Mouse (Mus musculus) limb, embryonic 14.5 days (tissue): ENCODE measurements around the gene Smc6. TPM values are rescaled to one million over a fixed set of nuclear protein-coding genes. Genes with fewer than 3 reads are reported as not detected.

Experiments
- ATAC-seq: fragments of 200-750 bp; cut with Nextera tagmentation; 2 replicates; pipeline ENCODE4 v1.8.0; 2017; ENCODE audit warnings: low read depth, moderate number of reproducible peaks, moderate TSS enrichment; ENCODE audit not compliant: low FRiP score
- DNase-seq: peaks from one replicate; pipeline ENCODE4 v3.0.0-alpha.2; 2015; ENCODE audit warnings: low spot score
- H3K27ac ChIP-seq: fragments of 300-500 bp; sonication (generic); replicated peaks from 2 replicates; pipeline ENCODE4 v1.5.1; 2014; ENCODE audit warnings: low read depth, mild to moderate bottlenecking, low read length, moderate library complexity, mixed read lengths
- H3K27me3 ChIP-seq: fragments of 300-500 bp; sonication (generic); 2 replicates; pipeline ENCODE4 v1.6.1; 2014; ENCODE audit warnings: low read length, mixed read lengths; ENCODE audit not compliant: control insufficient read depth, insufficient read depth
- H3K36me3 ChIP-seq: fragments of 300-500 bp; sonication (generic); 2 replicates; pipeline ENCODE4 v1.6.1; 2014; ENCODE audit warnings: mild to moderate bottlenecking, low read length, moderate library complexity, mixed read lengths; ENCODE audit not compliant: control insufficient read depth, insufficient read depth
- H3K4me1 ChIP-seq: fragments of 300-500 bp; sonication (generic); 2 replicates; pipeline ENCODE4 v1.6.1; 2014; ENCODE audit warnings: antibody characterized with exemption, low read length, mixed read lengths; ENCODE audit not compliant: control insufficient read depth, insufficient read depth
- H3K4me2 ChIP-seq: fragments of 300-500 bp; sonication (generic); replicated peaks from 2 replicates; pipeline ENCODE4 v1.6.1; 2014; ENCODE audit warnings: low read depth, mild to moderate bottlenecking, low read length, moderate library complexity; ENCODE audit not compliant: severe bottlenecking
- H3K4me3 ChIP-seq: fragments of 300-500 bp; sonication (generic); replicated peaks from 2 replicates; pipeline ENCODE4 v1.5.1; 2014; ENCODE audit warnings: low read length
- H3K9ac ChIP-seq: fragments of 300-500 bp; sonication (generic); 2 replicates; pipeline ENCODE4 v1.6.1; 2014; ENCODE audit warnings: mild to moderate bottlenecking, low read depth, low read length, moderate library complexity; ENCODE audit not compliant: severe bottlenecking
- H3K9me3 ChIP-seq: fragments of 300-500 bp; sonication (generic); 2 replicates; pipeline ENCODE4 v1.6.1; 2016; ENCODE audit warnings: low read length; ENCODE audit not compliant: control insufficient read depth
- POLR2A ChIP-seq: fragments of 200-500 bp; IDR thresholded peaks from 2 replicates; pipeline ENCODE4 v1.8.0; 2012; ENCODE audit warnings: inconsistent platforms, mild to moderate bottlenecking, moderate library complexity, borderline replicate concordance; ENCODE audit not compliant: insufficient read depth, insufficient read length; ENCODE audit errors: extremely low read depth
- WGBS: fragments of 180-500 bp; shearing (Covaris S2); extraction: QIAGEN DNeasy Blood & Tissue Kit; methylation state at CpG from one replicate; pipeline ENCODE4 v1.1.7; 2014; 5-methylcytosine and 5-hydroxymethylcytosine counted together
- polyA plus RNA-seq, 2 experiments: library from polyadenylated mRNA; depleted of rRNA in 1 of 2; stranded (reverse) in 1 of 2; unstranded in 1 of 2; fragments of >200 nt; fragmentation: Nextera tagmentation in 1 of 2; extraction: Ambion mirVana in 1 of 2; gene quantifications; 2 replicates each; pipeline versions ENCODE4 v1.2.1 to v1.2.3; 2012 to 2014

Gene Smc6
- polyA plus RNA-seq, 2 experiments = 71.8 to 126 TPM

DNA sequence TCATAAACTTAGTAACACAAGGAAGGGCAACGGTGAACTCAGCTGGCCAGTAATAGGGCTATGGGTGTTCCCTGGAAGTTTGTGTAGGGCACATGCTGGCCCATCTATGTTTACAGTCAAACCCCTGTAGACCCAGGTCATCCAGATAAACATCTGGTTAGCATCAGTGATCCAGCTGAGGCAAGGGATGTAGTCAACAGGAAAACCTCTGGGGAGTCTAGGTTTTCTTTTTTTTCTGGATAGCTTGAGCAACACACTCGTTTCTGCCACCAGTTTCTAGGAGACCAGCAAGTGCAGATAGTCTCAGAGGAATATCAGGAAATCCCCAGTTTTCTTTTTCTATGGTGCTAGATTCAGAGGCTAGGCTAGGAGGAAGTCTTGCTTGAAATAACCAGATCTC, 80.3 kb downstream of the Smc6 start:
- Histone ChIP-seq H3K36me3 (no peaks in the 10 kb centered on the region), H3K9ac (no peak overlapping the region), H3K4me1 (no peaks in the 10 kb centered on the region), H3K9me3 (no peaks in the 10 kb centered on the region), H3K4me2 (no peak overlapping the region), H3K27me3 (no peaks in the 10 kb centered on the region), H3K4me3 (no peak overlapping the region), H3K27ac (no peak overlapping the region)
- WGBS = 24% methylated on average over 2 of the region's 2 CpGs
- ATAC-seq = no peak
- no peak for DNase-seq
- no peak for TF ChIP-seq POLR2A

DNA sequence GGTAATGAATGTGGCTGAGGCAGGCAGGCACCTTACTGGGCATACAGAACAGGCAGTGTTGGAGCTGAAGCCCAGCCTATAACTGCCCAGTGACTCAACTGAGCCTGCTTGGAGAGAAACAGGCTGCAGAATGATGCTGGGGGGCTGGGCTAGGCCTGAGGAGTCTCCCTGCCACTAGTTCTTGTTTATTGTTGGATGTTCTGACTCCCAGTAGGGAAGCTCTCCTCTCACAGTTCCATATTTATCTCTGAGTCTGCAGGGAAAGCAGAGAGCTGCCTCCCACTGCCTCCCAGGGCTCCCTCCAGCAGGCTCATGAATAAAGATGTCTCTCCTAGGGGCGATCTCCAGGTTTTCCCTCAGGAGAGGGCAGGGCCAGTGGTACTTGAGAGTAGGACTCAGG, 82.7 kb downstream of the Smc6 start:
- H3K27ac ChIP-seq = no peak overlapping the region
- DNase-seq (no peak), ATAC-seq (no peak)
- no peak for TF ChIP-seq POLR2A
- H3K4me3 ChIP-seq = no peak overlapping the region
- 33% methylated on average over 1 of the region's 1 CpGs for WGBS
- H3K4me1 ChIP-seq = no peaks in the 10 kb centered on the region
- H3K36me3 ChIP-seq = no peaks in the 10 kb centered on the region
- no peaks in the 10 kb centered on the region for H3K27me3 ChIP-seq
- no peak overlapping the region for H3K4me2 ChIP-seq
- H3K9ac ChIP-seq = no peak overlapping the region
- no peaks in the 10 kb centered on the region for H3K9me3 ChIP-seq

DNA sequence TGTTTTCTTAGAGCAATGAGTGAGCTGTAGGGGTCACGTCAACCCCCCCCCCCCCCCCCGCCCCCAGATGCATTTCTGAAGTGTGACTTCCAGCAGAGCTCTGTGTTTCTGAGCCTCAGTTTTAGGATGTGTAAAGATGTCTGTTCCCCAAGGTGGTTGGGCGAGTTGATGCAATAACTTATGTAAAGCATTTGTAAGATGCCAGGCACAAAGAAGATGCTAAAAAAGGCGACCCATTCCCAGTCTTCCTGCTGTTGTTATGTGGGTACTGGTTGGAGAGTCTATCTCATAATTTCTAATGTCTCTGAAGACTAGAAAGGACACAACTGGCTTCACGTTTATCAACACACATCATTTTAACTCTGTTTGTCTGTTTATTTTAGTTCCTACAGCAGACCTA, 84.2 kb downstream of the Smc6 start:
- 51% methylated on average over 4 of the region's 5 CpGs for WGBS
- DNase-seq (no peak), ATAC-seq (no peak)

DNA sequence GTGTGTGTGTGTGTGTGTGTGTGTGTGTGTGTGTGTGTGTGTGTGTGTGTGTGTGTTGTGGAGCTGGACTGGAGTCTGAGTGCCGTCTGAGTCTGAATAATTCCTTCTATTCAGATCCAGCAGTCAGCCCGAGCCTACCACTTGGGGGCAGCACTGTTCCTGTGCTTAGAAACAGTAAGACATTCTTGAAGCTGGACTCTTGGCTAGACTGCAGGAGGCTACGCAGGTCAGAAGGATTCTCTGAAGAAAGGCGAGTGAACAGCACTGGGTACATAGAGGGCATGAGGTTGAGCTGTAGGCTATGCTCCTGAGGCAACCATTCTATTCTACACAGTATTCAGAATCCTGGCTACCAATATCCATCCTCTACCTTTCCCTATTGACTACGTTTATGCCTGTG, 85.2 kb downstream of the Smc6 start:
- H3K36me3 ChIP-seq = no peaks in the 10 kb centered on the region
- no peak overlapping the region for H3K9ac ChIP-seq
- no peak overlapping the region for H3K4me2 ChIP-seq
- WGBS = 37% methylated on average over 5 of the region's 5 CpGs
- H3K4me3 ChIP-seq = no peak overlapping the region
- H3K27ac ChIP-seq = no peak overlapping the region
- DNase-seq = peak; percentile 77
- no peak for TF ChIP-seq POLR2A
- H3K4me1 ChIP-seq = no peaks in the 10 kb centered on the region
- ATAC-seq = no peak
- H3K9me3 ChIP-seq = no peaks in the 10 kb centered on the region
- H3K27me3 ChIP-seq = no peaks in the 10 kb centered on the region

More for the DNA sequence above, 84.2 kb downstream of the Smc6 start:
- H3K36me3 ChIP-seq = no peaks in the 10 kb centered on the region
- H3K27ac ChIP-seq = no peak overlapping the region
- H3K4me1 ChIP-seq = no peaks in the 10 kb centered on the region
- H3K4me3 ChIP-seq = no peak overlapping the region
- H3K9me3 ChIP-seq = no peaks in the 10 kb centered on the region
- no peak overlapping the region for H3K4me2 ChIP-seq
- H3K27me3 ChIP-seq = no peaks in the 10 kb centered on the region
- H3K9ac ChIP-seq = no peak overlapping the region
- no peak for TF ChIP-seq POLR2A

DNA sequence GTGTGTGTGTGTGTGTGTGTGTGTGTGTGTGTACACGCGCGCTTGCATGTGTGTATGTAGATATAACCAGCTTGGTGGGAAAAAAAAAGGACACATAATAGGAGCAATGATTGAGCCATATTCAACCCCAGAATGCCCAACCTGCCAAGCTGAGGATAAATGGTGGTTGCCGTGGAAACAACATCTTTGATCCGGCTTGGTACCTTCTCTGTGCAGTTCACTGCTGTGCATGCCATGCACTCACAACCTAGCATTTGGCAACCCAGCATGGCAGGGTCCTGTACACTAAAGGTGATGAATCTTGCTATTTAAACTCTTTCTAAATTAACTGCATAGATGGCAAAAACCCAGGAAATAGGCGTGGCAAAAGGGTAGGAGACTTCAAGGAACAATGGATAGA, 96.7 kb downstream of the Smc6 start:
- Histone ChIP-seq H3K4me1 (no peaks in the 10 kb centered on the region), H3K27me3 (no peaks in the 10 kb centered on the region), H3K9ac (no peak overlapping the region), H3K9me3 (no peaks in the 10 kb centered on the region), H3K4me2 (no peak overlapping the region), H3K27ac (no peak overlapping the region), H3K4me3 (no peak overlapping the region), H3K36me3 (no peaks in the 10 kb centered on the region)
- 94% methylated on average over 6 of the region's 6 CpGs for WGBS
- no peak for TF ChIP-seq POLR2A
- DNase-seq (no peak), ATAC-seq (no peak)

DNA sequence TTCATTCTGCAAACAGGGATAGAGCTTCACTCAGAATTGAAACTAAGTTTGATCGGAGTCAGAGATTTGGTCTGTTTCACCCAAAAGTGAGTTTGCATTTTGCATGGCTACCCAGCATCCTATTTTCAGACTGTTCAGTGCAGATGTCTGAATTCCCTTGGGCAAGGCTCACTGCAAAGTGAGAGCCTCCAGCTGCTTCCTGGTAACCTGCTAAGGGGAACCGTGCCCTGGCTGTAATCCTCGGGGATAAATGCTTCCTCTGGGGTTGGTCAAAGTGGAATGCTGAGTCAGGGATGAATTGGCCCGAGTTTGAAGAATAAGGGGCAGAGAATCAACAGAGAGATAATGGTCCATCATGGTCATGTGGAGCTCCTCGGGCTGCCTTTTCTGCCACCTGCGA, 99.2 kb downstream of the Smc6 start:
- no peak for ATAC-seq
- Histone ChIP-seq H3K4me3 (no peak overlapping the region), H3K4me2 (no peak overlapping the region), H3K4me1 (no peaks in the 10 kb centered on the region), H3K27me3 (no peaks in the 10 kb centered on the region), H3K27ac (no peak overlapping the region), H3K9ac (no peak overlapping the region), H3K36me3 (no peaks in the 10 kb centered on the region), H3K9me3 (no peaks in the 10 kb centered on the region)
- no peak for DNase-seq
- WGBS = 67% methylated on average over 6 of the region's 6 CpGs
- no peak for TF ChIP-seq POLR2A
